Mouse (Mus musculus) induced T-regulatory cell, adult 2 months (primary cell): ENCODE results near the gene Btbd16.

Source experiments
- DNase-seq: peaks from one replicate; pipeline ENCODE4 v3.0.0-alpha.2; 2012; ENCODE audit warnings: low read depth

Btbd16 gene

GRCm38 (mm10) chr7:130818813-130819212 is 44.9 kb downstream of the Btbd16 start:
- DNase-seq, result peak; percentile 55

GRCm38 (mm10) chr7:130819624-130820023 is 45.8 kb downstream of the Btbd16 start:
- DNase-seq, result no peak

- no peak for DNase-seq
Observed at GRCm38 (mm10) chr7:130823992-130824391, 50.1 kb downstream of the Btbd16 start.

GRCm38 (mm10) chr7:130826343-130826742 is 52.5 kb downstream of the Btbd16 start:
- DNase-seq, result no peak

GRCm38 (mm10) chr7:130827431-130827830 is 53.6 kb downstream of the Btbd16 start:
- no peak for DNase-seq

GRCm38 (mm10) chr7:130827844-130828403 is 54.1 kb downstream of the Btbd16 start:
- peak; percentile 77 for DNase-seq

- DNase-seq, result peak; percentile 61
Observed at GRCm38 (mm10) chr7:130828475-130828874, 54.6 kb downstream of the Btbd16 start.

GRCm38 (mm10) chr7:130831586-130831985 is 57.7 kb downstream of the Btbd16 start:
- no peak for DNase-seq

- DNase-seq, result peak; percentile 93
Observed at GRCm38 (mm10) chr7:130834299-130834698, 60.4 kb downstream of the Btbd16 start.

GRCm38 (mm10) chr7:130834958-130835861 is 61.3 kb downstream of the Btbd16 start:
- no peak for DNase-seq

GRCm38 (mm10) chr7:130836066-130836465 is 62.2 kb downstream of the Btbd16 start:
- no peak for DNase-seq

GRCm38 (mm10) chr7:130837941-130838657 is 64.2 kb downstream of the Btbd16 start:
- no peak for DNase-seq

- no peak for DNase-seq
Observed at GRCm38 (mm10) chr7:130838658-130839025, 64.8 kb downstream of the Btbd16 start.

GRCm38 (mm10) chr7:130839380-130840100 is 65.7 kb downstream of the Btbd16 start:
- no peak for DNase-seq

GRCm38 (mm10) chr7:130847164-130847718 is 73.4 kb downstream of the Btbd16 start:
- DNase-seq, result no peak

- DNase-seq, result no peak
Observed at GRCm38 (mm10) chr7:130854684-130855292, 80.9 kb downstream of the Btbd16 start.

- no peak for DNase-seq
Observed at GRCm38 (mm10) chr7:130855681-130856080, 81.8 kb downstream of the Btbd16 start.

- DNase-seq, result no peak
Observed at GRCm38 (mm10) chr7:130857973-130858372, 84.1 kb downstream of the Btbd16 start.

GRCm38 (mm10) chr7:130859926-130860325 is 86.1 kb downstream of the Btbd16 start:
- DNase-seq, result no peak

GRCm38 (mm10) chr7:130860721-130861142 is 86.9 kb downstream of the Btbd16 start:
- no peak for DNase-seq

- DNase-seq, result no peak
Observed at GRCm38 (mm10) chr7:130862501-130862900, 88.6 kb downstream of the Btbd16 start.
